Mouse (Mus musculus) B cell, adult 67 days (primary cell): ENCODE data around the gene Cgn. TPM values are rescaled to one million over a fixed set of nuclear protein-coding genes. Genes with fewer than 3 reads are reported as not detected.

Experiments used
- total RNA-seq, 2 experiments: library from RNA; stranded (reverse); gene quantifications; 4 replicates each; pipeline ENCODE4 v1.2.4; 2023

Cgn gene
- total RNA-seq = 1 to 10 TPM; 6.6 to 7.3 TPM

DNA sequence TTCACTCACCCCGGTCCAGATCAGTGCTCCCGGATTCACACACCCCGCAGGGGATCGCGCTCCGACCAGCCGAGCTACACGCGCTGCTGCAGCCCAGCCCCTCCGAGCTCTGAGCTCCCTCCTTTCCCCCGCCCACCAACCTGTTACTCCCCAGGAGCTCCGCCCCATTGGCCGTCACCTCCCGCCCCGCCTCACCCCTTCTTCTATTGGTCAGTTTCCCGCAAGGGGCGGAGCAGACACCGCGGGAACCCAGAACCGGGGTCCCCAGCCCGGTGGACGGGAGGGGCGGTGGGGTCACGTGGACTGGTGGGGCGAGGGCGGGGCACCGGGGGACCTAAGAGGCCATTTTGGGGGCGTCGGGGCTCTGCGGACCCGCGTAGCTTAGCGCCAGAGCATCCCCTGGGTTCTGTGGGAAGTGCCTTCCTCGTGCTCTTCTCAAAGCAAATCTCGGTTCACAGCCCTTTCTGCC, at the start of gene Cgn:
TSS of gene Cgn (minus strand) at position 126 of the 469 bp plus-strand sequence.

Other genes with a start within 250 kb of the Cgn start
- 10 to 100 TPM; 36.7 to 37.5 TPM for gene Snx27, start 203.8 kb downstream of the Cgn start, total RNA-seq
- not detected for gene Gm10972, start 143.4 kb downstream of the Cgn start, total RNA-seq
- gene Tuft1, start 127.6 kb downstream of the Cgn start, total RNA-seq = 1 to 10 TPM; 2.9 to 3.4 TPM
- not detected for gene Selenbp2, start 92.9 kb downstream of the Cgn start, total RNA-seq
- 100 to 1,000 TPM in 1 of 2 experiments, 10 to 100 TPM in 1; 90.8 to 103 TPM for gene Pogz, start 51.1 kb upstream of the Cgn start, total RNA-seq
- gene Psmb4, start 100.5 kb upstream of the Cgn start, total RNA-seq = 100 to 1,000 TPM; 197 to 231 TPM
- gene Selenbp1, start 146.6 kb upstream of the Cgn start, total RNA-seq = 1 to 10 TPM; 2.8 to 3.1 TPM
- gene Rfx5, start 167.6 kb upstream of the Cgn start, total RNA-seq = 100 to 1,000 TPM; 124 to 129 TPM
- gene Pi4kb, start 188.2 kb upstream of the Cgn start, total RNA-seq = 10 to 100 TPM; 80.9 to 85.0 TPM
- 10 to 100 TPM; 59.3 to 65.1 TPM for gene Zfp687, start 229.0 kb upstream of the Cgn start, total RNA-seq